Mouse (Mus musculus): ENCODE results near the gene Gm20441. TPM values are rescaled to one million over a fixed set of nuclear protein-coding genes. Genes with fewer than 3 reads are reported as not detected.

The Gm20441 gene
- polyA plus RNA-seq, 1 experiment from 2014 or later, result not detected

DNA sequence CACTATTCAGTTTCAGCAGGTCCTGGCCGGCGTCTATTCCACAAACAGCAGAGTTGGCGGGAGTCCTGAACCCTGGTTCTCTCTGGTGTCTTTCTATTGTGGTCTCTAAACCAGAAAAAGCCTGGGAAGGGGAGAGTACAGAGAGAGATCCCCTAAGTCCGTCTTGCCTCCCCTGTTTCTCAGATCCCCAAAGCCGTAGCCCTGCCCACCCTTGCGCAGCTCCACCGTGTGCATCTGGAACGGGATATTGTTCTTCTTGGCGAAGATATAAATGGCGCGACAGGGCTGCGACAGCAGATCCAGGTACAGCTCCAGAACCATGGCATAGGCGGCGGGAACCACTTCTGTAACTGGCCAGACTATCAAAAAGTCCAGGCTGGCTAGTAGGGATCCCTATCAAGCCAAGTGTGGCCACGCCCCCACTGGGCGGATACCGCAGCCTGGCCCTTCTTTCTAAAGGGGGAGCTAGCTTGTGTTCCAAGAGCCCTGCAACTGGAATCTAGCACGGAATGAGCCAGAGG is 17.5 kb upstream of the Gm20441 start, which contains the start of gene Gstt1:
Gene Gstt1, minus strand, starts transcription at position 409 of the 521 bp plus-strand sequence.
- no peak for ATAC-seq (ENCODE audit: insufficient number of reproducible peaks, insufficient read depth, low FRiP score, low TSS enrichment)
- H3K27ac ChIP-seq, result no peak within 1 kb of the TSS
- WGBS, result 2% methylated on average over 18 of the region's 18 CpGs

DNA sequence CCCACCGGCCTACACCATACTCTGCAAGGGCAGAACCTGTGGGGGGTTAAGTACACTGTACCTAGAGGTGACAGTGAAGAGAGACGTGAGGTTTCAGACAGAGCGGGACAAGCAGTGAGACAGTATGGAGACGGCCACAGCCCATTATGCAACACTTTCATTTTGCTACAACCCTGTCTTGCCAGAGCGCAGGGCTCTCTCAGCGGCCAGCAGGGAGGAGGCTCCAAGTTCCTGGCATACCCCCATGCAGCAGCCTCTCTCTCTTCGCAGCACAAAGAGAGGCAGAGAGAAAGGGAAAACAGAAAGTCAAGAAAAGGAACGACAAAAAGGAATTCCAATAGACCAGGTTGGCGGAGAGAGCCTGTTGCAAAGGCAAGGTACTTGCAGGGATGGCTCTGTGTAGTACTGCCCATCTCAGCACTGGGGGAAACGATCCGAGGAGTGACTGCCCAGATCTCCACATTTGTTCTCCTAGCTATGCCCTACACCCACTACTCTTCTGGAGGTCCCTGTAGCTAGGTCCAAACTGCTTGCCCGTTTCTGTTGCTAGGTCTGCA is 16.9 kb upstream of the Gm20441 start:
- no peak for ATAC-seq (ENCODE audit: insufficient number of reproducible peaks, insufficient read depth, low FRiP score, low TSS enrichment)
- WGBS, result 5% methylated on average over 12 of the region's 12 CpGs
- Histone ChIP-seq H3K27ac (no peak overlapping the region), H3K4me3 (peak overlapping the region; percentile 42), H3K9ac (peak overlapping the region; percentile 45), H3K36me3 (no peaks in the 10 kb centered on the region), H3K4me2 (replicated peaks) (peak overlapping the region; percentile 80), H3K9me3 (no peaks in the 10 kb centered on the region), H3K4me1 (peaks cover 23% of the 10 kb centered on the region), H3K27me3 (0 out of 2 replicates have a peak, but pooled peaks cover 6% of the 10 kb centered on the region)

More for the DNA sequence above, 17.5 kb upstream of the Gm20441 start, which contains the start of gene Gstt1:
- H3K4me1 ChIP-seq, result peaks cover 23% of the 10 kb centered on the region
- H3K27me3 ChIP-seq, result 0 out of 2 replicates have a peak, but pooled peaks cover 6% of the 10 kb centered on the region
- H3K9ac ChIP-seq, result peak within 1 kb of the TSS; percentile 45
- peak within 1 kb of the TSS; percentile 42 for H3K4me3 ChIP-seq
- H3K9me3 ChIP-seq, result no peaks in the 10 kb centered on the region
- no peaks in the 10 kb centered on the region for H3K36me3 ChIP-seq
- peak within 1 kb of the TSS; percentile 80 for H3K4me2 ChIP-seq (replicated peaks)

DNA sequence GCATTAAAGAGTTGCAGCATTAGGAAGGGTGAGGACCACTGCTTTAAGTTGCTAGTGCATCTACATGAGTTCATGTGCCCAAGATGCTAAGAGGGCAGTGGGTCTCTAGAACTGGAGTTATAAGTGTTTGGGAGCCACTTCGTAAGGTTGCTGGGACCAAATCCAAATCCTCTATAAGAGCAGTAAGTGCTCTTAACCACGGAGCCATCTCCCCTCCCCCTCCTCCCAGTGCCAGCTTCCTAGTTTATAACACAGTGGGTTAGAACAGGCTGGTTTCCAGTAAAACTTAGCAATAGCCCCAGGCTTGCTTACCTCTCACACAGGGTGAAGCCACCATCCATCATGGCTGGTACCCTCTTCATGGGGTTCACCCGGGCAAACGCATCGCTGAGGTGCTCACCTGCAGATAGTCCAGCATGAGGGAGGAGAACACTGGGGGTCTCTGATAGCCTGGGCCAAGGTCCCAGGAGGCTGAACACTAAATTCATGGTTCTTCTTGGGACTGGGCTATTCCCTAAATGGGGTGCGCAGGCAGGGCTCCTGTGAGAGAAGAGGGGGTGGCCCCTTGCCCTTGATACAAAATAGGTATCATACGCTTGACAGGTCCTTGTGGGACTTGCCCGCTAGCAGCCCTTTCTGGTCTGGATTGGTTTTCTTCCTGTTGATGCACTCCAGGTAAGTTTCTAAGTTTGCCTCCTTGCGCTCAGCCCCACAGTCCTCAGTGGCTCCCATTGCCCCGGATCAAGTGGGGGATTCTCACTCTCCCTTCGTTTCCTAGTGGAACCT is 16.2 kb upstream of the Gm20441 start:
- WGBS, result 39% methylated on average over 11 of the region's 11 CpGs
- no peak overlapping the region for H3K27ac ChIP-seq

DNA sequence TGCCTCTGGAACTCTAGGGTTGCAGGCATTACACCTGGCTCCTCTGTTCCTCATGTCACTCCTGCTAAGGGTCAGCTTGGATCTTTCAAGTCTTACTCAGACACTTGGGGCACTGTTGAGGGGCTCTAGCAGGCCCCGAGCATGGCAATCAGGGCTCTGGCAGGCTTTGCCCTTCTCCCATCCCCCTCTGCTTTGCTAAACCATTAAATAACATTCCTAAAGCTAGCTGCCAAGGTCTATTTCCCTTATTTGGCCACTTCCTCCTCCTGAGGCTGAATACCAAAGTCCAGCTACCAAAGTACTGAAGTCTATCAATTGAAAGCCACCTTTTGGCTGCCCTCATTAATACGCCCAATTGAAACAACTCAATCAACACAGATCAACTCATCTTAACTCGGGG is 14.1 kb upstream of the Gm20441 start:
- H3K27ac ChIP-seq, result no peak overlapping the region
- H3K4me1 ChIP-seq, result peaks cover 28% of the 10 kb centered on the region
- no peak overlapping the region for H3K4me2 ChIP-seq (replicated peaks)
- H3K9ac ChIP-seq, result no peak overlapping the region
- ATAC-seq (ENCODE audit: insufficient number of reproducible peaks, insufficient read depth, low FRiP score, low TSS enrichment), result no peak
- H3K27me3 ChIP-seq, result 0 out of 2 replicates have a peak, but pooled peaks cover 6% of the 10 kb centered on the region
- H3K9me3 ChIP-seq, result no peaks in the 10 kb centered on the region
- H3K36me3 ChIP-seq, result no peaks in the 10 kb centered on the region
- no peak overlapping the region for H3K4me3 ChIP-seq
- 35% methylated on average over 3 of the region's 3 CpGs for WGBS

More for the DNA sequence above, 16.2 kb upstream of the Gm20441 start:
- Histone ChIP-seq H3K27me3 (0 out of 2 replicates have a peak, but pooled peaks cover 6% of the 10 kb centered on the region), H3K4me3 (peak overlapping the region; percentile 42), H3K9me3 (no peaks in the 10 kb centered on the region), H3K9ac (peak overlapping the region; percentile 45; the same call in 1 of the 2 replicates), H3K4me2 (replicated peaks) (peak overlapping the region; percentile 80), H3K36me3 (no peaks in the 10 kb centered on the region), H3K4me1 (peaks cover 23% of the 10 kb centered on the region)
- no peak for ATAC-seq (ENCODE audit: insufficient number of reproducible peaks, insufficient read depth, low FRiP score, low TSS enrichment)

DNA sequence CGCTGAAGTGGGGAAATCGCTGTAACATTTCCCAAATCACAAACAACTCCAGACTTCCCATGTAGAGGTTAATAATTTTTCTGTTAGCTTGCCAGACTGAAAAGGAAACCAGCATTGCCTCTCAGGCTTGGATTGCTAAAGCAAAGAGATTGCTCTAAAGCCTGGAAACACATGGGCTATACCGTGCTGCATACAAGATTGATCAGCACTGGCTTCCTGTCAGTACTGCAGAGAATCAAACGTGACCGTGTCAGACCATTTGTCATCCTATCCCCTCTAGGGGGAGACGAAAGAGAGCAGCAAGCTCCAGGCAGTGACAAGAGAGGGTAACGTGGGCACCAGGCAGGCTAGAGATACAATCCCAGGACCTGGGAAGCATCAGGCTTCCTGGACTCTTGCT is 10.0 kb upstream of the Gm20441 start:
- Histone ChIP-seq H3K9ac (no peak overlapping the region), H3K4me2 (replicated peaks) (no peak overlapping the region)

DNA sequence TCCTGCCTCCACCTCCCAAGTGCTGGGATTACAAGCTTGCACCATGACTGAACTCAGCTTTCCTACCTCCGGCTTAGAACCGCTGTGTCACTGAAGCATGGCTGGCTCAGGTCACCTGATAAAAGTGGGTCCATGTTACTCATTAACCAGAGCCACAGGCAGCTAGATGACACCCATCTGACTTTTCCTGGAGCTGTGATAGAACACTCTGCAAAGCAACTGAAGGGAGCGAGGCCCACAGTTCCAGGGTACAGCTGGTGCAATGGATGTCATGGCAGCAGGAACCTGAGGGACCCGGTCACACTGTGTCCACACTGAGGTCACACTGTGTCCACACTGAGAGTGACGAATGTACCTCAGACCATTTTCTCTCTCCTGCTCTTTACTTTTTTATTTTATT is 9.1 kb upstream of the Gm20441 start:
- Histone ChIP-seq H3K9ac (no peak overlapping the region), H3K27ac (no peak overlapping the region), H3K4me2 (replicated peaks) (no peak overlapping the region), H3K27me3 (no peaks in the 10 kb centered on the region), H3K9me3 (no peaks in the 10 kb centered on the region), H3K36me3 (no peaks in the 10 kb centered on the region), H3K4me1 (peaks cover 8% of the 10 kb centered on the region), H3K4me3 (no peak overlapping the region)
- no peak for ATAC-seq (ENCODE audit: insufficient number of reproducible peaks, insufficient read depth, low FRiP score, low TSS enrichment)
- WGBS, result 92% methylated on average over 5 of the region's 5 CpGs

More for the DNA sequence above, 10.0 kb upstream of the Gm20441 start:
- H3K27ac ChIP-seq, result 0 out of 2 replicates have a peak overlapping the region, but pooled peaks have one; percentile 36
- 20% methylated on average over 7 of the region's 7 CpGs for WGBS
- H3K4me3 ChIP-seq, result no peak overlapping the region
- H3K9me3 ChIP-seq, result no peaks in the 10 kb centered on the region
- no peaks in the 10 kb centered on the region for H3K27me3 ChIP-seq
- ATAC-seq (ENCODE audit: insufficient number of reproducible peaks, insufficient read depth, low FRiP score, low TSS enrichment), result peak; percentile 56; the same call in 1 of the 2 replicates
- no peaks in the 10 kb centered on the region for H3K36me3 ChIP-seq
- peaks cover 10% of the 10 kb centered on the region for H3K4me1 ChIP-seq

DNA sequence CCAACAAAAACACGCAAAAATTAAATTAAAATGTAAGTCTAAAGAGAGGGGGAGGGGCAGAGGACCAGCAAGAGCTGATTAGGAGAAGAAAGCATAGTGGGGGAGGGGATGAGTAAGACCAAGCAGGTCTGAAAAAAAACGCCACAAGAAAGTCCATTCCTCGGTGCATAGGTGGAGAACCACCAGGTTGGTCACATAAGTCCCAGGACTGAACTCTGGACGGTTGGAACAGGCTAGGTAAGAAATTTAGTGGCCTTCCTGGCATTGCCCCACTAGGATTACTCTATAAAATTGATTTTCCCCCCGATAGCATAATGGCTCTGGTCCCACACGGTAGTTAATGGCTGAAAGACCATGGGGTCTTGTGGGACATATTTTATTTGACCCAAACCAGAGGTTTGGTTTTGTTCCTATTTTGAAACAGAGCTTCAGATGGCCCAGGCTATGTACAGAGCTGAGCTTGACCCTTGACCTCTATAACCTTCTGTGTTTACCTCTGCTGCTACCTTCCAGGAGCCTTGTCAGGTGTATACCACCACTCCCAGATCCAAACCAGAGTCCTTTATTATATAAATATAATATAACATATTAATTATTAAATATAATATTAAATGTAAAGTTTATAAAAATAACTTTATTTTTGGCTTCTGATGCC is 8.5 kb upstream of the Gm20441 start:
- 78% methylated on average over 6 of the region's 6 CpGs for WGBS
- Histone ChIP-seq H3K9ac (no peak overlapping the region), H3K4me3 (no peak overlapping the region), H3K9me3 (no peaks in the 10 kb centered on the region), H3K4me1 (peaks cover 5% of the 10 kb centered on the region; the same call in 1 of the 2 replicates), H3K4me2 (replicated peaks) (no peak overlapping the region), H3K27ac (no peak overlapping the region), H3K27me3 (no peaks in the 10 kb centered on the region), H3K36me3 (no peaks in the 10 kb centered on the region)
- ATAC-seq (ENCODE audit: insufficient number of reproducible peaks, insufficient read depth, low FRiP score, low TSS enrichment), result no peak

DNA sequence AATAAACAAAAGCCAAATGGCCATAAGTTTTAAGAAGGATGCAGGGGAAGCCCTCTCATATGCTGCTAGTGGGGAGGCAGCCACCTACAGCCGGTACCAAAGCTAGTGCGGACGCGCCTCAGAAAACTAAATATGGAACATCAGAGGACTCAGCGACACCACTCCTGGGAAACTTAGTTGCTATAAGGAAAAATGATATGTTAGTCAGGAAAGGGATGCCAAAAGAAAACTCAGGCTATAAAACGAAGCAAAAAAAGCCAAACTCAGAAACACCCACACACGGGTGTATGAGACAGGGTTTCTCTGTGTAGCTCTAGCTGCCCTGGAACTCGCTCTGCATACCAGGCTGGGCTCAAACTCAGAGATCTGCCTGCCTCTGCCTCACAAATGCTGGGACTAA is 7.5 kb upstream of the Gm20441 start:
- H3K4me1 ChIP-seq, result peaks cover 5% of the 10 kb centered on the region; the same call in 1 of the 2 replicates
- H3K36me3 ChIP-seq, result no peaks in the 10 kb centered on the region
- no peaks in the 10 kb centered on the region for H3K9me3 ChIP-seq
- no peaks in the 10 kb centered on the region for H3K27me3 ChIP-seq
- ATAC-seq (ENCODE audit: insufficient number of reproducible peaks, insufficient read depth, low FRiP score, low TSS enrichment), result no peak
- WGBS, result 92% methylated on average over 8 of the region's 8 CpGs
- H3K27ac ChIP-seq, result no peak overlapping the region
- H3K9ac ChIP-seq, result no peak overlapping the region
- H3K4me3 ChIP-seq, result no peak overlapping the region
- H3K4me2 ChIP-seq (replicated peaks), result no peak overlapping the region

DNA sequence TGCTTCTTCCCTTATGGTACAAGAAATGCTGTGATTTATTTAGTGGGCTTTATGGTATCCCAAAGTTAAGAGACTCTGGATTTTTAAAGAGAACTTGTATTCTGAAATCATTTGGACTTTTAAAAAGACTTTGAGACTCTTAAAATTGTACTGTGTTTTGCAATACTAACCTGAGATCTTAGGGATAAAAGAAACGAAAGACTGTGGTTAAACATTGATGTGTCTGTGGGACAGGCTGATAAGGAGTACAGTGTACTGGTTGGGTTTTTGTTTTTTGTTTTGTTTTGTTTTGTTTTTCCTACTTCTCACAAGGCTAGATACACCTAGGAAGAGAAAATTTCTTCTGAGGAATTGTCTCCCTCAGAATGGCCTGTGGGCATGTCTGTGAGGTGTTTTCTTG is 4.7 kb upstream of the Gm20441 start:
- Histone ChIP-seq H3K27ac (no peak overlapping the region), H3K4me3 (no peak overlapping the region), H3K9me3 (no peaks in the 10 kb centered on the region), H3K27me3 (peaks cover 5% of the 10 kb centered on the region; the same call in 1 of the 2 replicates), H3K4me2 (replicated peaks) (no peak overlapping the region), H3K4me1 (peaks cover 8% of the 10 kb centered on the region), H3K36me3 (no peaks in the 10 kb centered on the region), H3K9ac (no peak overlapping the region)
- WGBS, result 82% methylated on average over 1 of the region's 1 CpGs
- ATAC-seq (ENCODE audit: insufficient number of reproducible peaks, insufficient read depth, low FRiP score, low TSS enrichment), result no peak

DNA sequence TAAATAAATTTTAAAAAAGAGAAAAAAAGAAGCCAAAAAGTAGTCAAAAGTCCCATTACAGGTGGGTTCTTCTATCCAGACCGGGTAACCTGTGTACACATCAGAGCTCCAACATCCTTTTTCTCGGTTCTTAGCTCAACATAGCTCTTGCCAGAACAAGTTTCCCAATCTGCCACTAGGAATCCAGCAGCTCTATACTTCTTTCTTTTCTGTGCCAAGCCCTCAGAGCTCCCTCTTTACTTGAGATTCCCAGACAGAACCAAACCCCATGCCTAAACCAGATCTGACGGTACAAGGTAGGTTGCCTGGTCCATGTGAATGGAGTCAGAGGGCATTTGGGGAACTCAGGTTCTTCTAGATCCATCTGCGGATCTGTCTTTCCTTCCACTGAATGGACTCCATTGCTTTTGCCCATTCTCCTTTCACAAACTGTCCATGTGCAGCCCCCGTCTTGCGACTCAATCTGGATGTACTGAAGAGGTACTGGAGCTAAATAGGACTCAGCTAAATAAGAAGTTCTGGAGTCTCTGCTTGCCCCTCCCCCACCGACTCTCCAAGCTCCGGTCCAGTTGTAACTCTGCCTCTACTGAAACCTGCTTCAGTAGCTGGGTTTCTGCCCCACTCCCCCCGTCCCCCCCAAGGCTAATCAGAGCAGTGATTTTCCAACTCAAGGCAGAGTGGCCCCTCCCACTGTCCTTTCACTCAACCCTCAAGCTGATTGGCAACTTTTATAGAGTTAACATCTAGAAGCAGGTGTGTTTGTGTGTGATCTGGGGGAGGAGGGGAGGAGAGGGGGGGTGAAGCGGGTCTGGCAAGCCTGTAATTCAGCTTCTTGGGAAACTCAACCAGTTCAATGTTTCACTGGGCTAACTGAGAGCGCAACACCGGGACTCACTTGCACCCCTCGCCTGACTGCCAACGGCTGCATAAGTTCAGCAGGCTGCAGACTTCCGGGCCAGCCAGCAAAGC is 1.3 kb downstream of the Gm20441 start:
- Histone ChIP-seq H3K27me3 (peaks cover 18% of the 10 kb centered on the region), H3K4me2 (replicated peaks) (peak overlapping the region; percentile 90), H3K9me3 (no peaks in the 10 kb centered on the region), H3K9ac (no peak overlapping the region), H3K4me3 (no peak overlapping the region), H3K27ac (no peak overlapping the region), H3K36me3 (no peaks in the 10 kb centered on the region), H3K4me1 (peaks cover 19% of the 10 kb centered on the region)
- ATAC-seq (ENCODE audit: insufficient number of reproducible peaks, insufficient read depth, low FRiP score, low TSS enrichment), result no peak
- 36% methylated on average over 15 of the region's 15 CpGs for WGBS
